Mouse (Mus musculus): ENCODE measurements around the gene Sgk1.
A peak's percentile ranks its signal among the peaks of the same experiment; 100 is the strongest.

Sgk1 gene

DNA sequence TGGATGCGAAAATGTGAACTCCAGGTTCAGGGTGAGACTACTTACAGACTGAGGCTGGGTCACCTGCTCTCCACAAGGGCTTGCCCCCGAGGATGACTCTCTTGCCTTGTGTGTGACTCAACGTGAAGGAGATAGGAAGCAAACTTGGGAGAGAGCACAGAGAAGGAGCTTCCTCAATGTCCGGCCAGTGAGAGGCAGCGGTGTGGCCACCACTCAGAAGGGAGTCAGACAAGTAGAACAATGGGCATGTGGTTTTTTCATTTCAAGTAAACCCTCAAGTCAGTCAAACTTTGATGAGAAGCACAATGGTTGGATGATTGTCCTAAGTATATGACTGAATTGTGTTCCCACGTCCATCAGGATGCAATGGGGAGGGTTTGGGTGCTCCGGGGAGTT is 36.8 kb downstream of the Sgk1 start:
- DNase-seq, result no peak

DNA sequence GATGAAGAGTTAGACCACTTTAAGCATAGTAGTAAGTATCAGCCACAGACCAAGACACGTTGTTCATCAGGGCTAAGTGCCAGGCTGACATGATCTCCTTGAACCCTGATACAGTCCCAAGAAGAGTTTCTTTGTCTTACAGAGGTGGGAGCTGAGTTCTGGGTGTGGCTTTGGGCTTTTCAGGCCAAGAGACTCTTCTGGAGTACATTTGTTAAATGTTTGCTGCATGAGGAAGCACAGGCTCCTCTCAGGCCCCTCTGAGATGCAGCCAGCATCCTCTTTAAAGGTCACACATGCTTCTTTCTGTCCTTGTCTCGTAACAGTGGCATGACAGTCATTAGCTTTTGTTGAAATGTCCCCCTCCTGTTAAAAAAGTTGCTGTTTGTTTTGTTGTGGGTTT is 38.6 kb downstream of the Sgk1 start:
- no peak for DNase-seq

DNA sequence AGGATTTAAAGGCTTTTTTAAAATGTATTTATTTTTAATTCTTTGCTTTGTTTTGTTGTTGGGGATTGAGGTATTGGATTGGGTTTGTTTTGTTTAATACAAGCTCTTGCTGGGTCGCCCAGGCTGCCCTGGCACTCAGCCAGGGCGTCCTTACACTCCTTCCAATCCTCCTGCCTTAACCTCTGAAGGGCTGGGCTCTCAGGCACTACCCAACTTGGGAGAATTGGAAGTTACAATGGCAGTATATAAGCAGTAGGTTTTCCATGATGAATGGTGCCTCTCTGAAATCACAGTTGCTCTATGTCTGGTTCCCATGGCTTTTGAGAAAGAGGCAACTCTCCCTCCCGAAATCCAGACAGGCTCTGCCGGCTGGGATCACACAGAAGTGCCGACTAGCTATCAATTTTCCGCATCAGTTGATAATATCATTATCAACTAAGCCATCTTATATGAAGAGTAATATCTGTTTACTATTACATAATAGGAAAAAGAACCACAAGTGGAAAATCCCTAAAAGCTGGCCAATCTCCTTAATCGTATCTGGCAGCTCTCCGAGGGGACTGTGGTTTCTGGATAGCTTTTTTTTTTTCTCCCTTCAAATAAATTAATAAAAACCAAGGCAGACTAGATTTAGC is 40.8 kb downstream of the Sgk1 start:
- DNase-seq, result no peak

DNA sequence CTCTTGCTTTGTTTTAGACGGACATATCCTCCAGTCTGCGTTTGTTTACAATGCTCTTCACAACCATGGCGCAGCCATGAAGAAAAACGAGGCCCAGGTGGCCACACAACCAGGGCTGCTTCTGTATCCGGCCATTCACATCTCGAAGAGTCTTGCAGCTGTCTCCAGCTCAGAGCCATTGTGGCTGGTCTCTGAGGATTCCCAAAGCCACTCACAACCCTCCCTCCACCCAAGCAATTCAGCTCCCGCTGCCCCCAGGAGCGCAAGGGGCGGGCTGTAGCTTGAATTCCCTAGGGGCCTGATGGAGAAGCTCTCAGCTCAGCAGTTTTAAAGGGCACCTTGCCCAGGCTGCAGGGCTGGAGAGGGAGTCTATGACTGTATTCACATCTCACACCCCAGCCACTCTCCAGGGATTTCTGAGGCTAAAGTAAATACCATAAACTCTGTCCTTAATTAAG is 41.5 kb downstream of the Sgk1 start:
- DNase-seq, result peak; percentile 61

DNA sequence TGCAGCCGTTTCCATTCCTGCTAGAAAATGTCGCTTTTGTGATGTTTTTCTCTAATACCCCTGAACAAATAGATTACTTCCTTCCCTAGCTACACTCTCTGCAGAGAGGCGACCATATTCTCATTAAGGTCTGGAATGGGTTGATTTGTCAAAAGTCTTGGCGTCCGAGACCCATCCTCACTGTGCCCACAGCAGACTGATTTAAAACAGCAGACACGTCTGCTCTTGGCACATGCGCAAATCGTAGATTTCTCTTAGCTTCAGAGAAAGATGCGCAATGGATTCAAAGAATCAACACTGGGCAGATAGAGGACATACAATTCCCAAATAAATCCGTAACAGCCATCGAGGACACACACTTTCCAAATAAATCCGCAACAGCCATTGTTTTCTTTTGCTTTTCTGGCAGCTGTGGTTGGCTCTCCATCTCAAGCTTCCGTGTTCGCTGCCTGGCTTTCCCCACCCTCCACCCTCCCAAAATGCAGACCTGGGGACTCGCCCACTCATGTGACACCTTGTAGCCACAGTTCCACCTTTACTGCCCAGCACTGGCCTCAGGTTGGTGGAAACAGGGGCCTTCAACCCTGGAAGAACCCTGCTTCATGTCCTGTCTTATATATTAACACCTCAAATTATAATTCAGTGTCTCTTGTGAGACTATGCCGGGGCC is 42.2 kb downstream of the Sgk1 start:
- DNase-seq, result peak; percentile 35

DNA sequence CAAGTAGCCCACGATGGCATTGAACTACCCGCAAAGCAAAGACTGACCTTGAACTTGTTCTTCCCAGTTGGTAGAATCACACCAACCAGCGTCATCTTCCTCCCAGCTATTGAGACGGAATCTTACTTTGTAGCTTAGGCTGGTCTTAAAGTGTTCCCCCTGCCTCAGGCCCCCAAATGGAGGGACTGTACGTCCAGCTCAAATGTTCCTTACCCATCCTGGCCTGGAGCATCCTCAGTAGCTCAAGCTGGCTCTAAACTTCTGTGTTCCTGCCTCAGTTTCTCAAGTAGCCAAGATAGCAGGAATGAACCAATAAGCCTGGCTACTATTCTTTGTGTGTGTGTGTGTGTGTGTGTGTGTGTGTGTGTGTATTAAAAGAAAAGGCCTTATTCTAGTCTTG is 45.0 kb downstream of the Sgk1 start:
- no peak for DNase-seq

DNA sequence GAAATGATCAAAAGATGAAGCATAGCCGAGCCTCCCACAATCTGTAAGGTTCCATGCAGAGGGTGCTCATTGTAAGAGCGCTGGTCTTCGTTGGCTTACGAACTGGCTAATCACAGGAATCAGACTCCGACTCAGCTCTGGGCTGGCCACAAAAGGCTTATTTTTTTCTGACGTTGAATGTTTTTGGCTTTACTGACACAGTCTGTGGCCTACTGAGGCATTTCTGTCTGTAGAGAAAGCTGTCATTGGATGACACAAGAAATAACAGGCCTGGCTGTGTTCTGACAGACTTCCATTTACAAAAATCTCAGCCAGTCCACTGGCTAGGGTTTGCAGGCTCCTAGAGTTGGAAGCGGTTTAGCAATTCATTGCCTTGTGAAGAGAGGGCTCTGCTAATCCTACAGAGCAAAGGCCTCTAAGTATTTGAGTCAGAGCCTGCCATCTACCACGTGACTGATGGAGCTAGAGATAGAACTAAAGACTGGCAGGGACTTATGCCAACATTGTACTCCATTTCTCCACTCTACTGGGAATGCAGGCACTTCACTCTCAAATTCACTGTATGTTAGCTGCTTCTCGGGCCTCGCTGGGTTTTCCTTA is 48.9 kb downstream of the Sgk1 start:
- DNase-seq, result no peak

DNA sequence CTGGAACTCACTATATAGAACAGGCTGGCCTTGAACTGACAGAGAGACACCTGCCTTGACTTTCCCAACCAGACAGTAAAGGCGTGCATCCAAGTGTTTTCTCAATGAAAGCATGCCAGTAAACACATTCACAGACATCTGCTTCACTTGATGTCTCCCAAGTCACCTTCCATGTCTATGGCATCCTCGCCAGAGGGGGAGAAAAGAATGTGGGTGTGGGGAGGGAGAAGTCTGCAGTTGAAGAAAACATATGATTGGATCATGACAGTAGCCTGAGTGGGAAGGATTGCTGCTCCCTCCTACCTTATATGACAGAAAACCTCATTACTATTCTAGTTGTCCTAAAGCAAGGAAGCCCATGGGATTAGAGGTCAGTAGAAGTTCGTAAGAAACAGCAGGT is 50.8 kb downstream of the Sgk1 start:
- no peak for DNase-seq

DNA sequence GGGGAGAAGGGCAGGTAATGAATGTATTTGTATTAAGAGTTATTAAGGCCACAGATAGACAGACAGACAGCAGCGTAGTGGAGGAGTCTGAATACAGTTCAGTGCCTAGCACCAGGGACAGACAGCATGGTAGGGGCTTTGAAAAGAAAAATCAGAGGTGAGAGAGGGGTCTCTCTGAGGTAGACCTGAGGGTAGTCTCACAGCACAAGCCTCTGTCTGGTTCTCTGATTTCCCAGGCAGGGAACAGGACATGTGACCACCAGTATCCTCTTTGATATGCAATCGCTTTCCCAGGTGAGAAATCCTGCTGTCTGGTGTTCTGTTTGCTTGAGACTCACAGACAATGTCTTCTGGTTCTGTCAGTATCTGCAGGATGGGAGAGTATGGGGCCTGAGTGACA is 52.8 kb downstream of the Sgk1 start:
- no peak for DNase-seq

DNA sequence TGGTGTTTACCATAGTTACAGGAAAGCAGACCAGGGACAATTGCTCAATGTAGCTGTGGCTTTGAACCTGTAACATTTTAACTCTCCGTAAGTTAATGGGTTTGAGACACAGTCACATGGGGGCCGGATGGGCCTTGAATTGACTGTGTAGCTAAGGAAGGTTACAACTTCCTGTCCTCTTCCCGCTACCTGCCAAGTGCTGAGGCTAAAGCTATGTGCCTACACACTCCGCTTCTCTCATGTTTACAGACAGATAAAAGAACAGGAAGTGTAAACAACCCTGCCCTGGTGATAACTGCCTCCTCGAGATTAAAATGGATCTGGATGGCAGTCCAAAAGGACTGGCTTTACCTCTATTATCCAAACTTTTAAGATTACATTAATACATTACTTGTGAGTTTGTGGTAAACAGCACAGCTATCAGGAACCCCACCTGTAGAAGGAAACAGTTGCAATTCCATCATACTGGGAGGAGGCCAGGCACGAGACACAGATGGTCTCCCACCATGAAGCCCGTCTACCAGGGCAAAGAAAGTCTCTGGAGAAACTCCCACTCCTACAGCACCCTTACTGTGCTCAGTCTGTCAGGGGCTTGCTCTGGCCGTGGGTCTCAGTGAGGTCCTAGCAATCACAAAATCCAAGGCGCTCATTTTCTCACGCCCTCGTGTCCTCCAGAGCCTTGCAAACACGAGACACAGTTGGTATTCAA is 54.7 kb downstream of the Sgk1 start:
- no peak for DNase-seq

DNA sequence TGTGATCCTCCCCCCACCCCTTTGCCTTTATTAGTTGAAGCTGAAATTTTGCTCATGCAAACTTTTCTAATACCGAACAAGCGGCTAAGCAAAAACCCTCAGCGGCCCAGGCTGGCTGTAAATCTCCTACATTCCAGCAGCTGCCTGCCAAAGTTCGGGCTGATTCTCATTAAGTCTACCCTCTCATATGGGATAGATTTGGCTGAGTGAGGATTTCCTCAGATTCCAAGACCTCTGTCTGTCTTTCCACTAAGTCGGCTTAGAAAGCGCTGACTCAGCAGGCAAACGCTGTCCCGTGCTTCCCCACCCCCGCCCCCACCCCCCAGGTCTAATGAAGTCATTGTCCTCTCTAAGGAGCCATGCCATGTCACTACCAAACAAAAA is 55.2 kb downstream of the Sgk1 start:
- no peak for DNase-seq

DNA sequence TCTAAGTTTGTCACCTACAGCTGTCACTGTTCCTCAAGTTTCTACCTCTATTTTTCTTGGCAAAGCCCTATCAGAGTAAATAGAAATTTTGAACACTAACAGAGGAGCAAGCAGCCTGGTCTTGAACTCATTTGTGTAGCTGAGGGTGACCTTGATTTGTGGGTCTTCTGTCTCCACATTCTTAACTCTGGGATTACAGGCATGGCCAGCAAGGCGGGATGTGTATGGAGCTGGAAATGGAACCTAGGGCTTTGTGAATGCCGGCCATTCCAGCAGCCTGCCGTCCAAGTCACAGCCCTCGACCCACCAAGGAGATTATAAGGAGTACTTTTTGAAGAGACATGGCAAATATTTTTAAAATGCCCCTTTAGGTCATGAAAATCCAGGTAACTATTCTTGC is 56.2 kb downstream of the Sgk1 start:
- no peak for DNase-seq

DNA sequence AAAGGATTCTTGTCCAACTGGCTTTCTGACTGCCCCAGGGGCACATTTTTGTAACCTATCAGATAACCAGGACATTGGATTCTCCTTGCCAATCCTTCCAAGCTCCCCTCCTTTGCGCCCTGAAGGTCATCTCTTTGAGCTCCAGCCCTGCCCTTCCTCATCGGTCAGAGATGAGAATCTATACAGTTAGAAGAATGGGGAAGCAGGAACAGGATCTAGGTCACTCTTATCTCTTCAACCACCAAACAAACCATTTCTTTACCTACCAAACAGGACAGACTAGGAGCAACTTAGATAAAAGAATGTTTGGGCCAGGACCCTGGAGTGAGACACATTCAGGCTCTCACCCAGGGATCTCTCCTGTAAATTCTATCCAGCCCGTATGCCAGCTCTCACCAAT is 59.3 kb downstream of the Sgk1 start:
- no peak for DNase-seq

DNA sequence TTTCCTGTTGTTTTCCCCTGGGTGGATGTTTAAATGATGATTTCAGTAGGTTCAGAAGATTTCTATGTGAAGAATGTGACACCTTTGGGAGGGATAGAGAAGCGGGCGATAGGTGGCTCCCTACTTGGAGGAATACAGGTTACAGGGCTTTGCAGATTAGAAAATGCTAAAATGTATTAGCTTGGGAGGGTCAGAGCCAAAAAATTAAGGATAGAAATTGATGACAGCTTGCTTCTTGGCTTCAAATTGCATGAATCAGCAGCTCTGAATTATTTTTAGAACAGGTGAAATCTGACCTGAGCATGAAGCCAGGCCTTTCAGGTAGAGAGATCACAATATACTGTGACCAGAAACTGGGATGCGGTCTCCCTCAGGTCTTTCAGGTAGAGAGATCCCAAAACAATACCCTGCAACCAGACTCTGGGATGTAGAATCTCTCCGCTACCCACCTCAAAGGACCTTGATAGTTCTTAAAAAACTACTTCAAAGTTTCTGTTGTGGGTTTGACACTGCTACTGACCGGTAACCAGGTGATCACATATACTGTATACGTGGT is 61.2 kb downstream of the Sgk1 start:
- DNase-seq, result no peak

DNA sequence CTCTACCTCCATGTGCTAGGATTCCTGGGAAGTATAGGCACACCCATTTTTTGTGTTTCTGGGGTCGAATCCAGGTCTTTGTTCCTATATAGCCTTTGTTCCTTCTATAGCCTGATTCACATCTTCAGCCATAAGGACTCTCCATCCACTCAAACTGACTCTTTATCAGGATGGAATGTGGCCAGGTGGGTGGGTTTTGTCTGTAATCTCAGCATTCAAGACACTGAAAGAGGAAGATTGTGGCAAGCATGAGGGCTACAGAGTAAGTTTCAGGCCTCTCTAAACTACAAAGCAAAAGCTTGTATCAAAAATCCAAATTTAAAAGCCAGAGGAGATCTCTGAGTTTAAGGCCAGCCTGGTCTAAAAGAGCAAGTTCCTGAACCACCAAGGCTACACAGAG is 63.2 kb downstream of the Sgk1 start:
- DNase-seq, result no peak

DNA sequence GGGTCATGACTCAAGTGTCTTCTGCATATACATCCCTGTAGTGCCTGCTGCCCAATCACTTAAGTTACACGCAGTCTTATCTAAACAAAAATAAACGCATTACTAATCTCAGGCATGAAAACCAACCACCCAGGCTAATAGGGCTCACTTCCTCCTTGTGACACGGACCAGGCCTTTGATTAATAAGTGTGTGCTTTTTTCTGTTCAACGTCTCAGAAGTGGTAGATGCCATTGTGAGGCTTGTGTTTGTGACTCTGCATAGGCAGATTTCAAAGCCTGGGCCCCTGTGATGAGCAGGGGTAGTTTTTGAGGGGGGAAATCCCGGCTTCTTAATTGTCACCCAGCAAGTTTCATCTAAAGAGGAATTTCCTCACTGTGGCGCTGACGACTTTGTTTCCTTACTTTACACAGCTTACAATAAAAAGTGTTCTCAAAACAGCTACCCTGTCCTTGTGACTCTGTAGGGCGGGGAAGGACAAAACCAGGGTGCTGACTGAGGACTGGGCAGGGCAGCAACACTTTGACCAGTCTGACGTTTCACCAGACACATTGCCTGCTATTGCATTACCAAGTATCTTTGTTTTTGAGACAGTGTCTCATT is 64.9 kb downstream of the Sgk1 start:
- no peak for DNase-seq

DNA sequence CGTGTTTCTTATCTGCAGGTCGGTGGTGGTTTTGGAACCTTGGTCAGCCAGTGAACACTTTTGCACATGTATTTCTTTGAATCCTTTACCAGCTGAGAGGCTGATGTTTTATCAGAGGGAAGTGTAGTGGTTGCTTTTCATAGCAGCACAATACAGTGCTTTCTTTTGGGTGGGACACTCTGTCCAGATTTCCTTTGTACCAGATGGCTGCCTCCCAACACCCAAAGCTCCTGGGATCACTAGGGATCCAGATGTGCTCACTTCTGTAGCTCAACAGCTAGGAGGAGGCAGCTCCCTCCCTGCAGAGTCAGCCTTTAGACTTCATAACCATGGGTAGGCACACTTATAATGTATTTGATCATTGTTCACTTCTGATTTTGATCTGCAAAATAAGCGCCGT is 70.5 kb downstream of the Sgk1 start:
- no peak for DNase-seq

DNA sequence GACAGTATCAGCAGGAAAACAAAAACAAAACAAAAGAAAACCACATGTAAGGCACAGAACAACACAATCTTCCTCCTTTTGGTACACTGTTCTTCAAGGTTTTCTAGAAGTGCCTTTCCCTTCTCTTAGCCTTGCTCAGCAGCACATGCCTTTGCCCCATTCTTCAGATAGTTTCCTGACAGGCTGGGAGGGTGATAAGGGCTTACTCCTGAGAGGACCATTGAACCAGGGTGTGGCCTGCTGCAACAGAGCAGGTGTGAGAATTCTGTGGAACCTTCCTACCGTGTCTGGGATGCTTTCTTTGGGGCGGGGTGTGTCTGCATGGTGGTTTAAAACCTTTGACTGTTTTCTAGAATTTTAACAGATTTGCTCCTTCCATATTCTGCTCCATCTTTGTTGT is 79.1 kb downstream of the Sgk1 start:
- DNase-seq, result no peak

DNA sequence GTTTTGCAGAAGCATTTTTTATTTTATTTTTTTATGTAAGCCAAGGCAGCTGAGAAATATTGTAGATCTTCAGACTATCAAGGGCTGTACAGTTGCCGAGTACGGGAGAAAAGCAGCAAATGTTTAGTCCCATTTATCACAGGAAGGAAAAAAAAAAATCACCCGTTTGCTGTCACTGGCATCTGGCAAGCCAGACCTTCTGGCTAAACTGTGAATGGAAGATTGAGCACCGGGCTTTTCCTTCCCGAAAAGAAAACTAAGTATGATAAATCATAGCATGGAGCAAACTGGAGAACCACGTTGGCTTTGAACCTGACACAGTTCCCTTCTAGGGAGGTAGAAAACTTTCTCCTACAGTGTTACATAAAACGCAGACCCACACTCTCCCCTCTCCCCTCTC is 81.0 kb downstream of the Sgk1 start:
- DNase-seq, result no peak

DNA sequence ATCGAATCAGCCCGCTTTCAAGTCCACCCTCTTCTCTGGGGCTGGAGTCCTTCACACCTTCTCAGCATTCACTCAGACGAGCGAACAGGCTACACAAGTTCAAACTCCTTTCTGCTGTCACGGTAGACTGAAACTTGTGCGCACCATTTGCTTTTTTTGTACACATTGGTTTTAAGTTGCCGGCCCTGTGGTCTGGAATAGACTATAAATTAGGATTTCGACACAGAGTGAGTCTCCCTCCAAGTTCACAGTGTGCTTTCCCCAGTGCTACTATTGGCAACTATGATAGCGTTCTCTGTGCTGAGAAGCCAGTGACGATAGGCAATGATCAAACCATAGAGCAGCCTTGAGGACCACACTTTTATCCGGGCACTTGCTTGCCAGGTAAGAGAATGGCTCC is 91.7 kb downstream of the Sgk1 start:
- DNase-seq, result no peak

DNA sequence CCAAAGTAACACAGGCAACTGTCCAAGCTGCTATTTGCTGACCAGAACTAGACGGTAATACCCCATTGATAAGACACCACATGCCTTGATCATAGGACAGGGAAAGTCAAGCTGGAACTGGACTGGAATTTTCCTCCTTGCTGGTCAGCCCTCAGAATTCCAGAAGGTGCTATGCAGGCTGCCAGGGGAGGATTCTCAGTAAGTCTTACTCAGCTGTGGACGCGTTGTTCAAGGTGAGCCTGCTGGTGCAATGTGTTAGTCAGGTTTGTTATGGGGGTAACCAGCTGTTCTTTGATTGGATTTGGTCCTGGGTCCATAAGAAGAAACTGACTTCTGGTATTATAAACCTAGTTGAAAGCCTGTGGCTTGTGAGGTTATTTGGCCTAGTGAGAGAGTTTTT is 92.8 kb downstream of the Sgk1 start:
- no peak for DNase-seq

DNA sequence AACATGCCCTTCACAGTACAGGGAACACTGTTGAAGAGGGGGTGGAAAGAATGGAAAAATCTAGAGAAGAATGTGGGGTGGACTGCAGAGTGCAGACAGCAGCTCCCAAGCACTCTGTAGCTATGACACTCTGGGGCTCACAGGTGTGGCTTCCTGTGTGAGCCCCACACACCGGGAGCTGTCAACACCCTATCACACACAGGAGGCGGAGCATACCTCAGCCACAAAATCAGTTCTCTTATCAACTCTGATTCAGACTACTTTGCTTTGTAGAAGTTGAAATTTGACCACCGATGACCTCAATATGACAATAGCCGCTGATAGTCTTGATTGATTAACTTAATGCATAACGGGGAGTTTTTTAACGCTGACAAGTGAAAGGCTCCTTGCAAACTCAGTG is 93.4 kb downstream of the Sgk1 start:
- DNase-seq, result no peak

DNA sequence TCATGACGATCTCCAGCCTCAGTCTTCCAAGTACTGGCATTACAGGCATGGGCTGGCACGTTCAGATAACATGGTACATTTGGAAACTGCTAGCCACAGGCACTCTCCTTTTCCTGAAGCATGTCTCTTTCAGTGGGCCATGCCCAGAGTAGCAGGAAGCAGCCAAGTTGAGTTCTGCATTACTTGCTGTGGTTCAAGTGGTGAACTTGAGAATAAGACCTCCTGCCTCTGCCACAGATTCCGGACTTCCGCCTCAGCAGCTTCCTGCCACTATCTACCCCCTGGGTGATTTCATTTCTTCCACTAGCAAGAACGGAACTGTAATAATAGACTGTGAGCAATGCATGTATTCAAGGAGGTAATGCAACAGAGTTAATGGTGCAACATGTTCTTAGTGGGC is 94.3 kb downstream of the Sgk1 start:
- no peak for DNase-seq

Measured in right cerebral cortex, postnatal 25 days (tissue).